Mouse (Mus musculus) inflammation-experienced regulatory T-cells (primary cell): Measurements from ENCODE around the gene Zfp36l2. TPM values are rescaled to one million over a fixed set of nuclear protein-coding genes. Genes with fewer than 3 reads are reported as not detected.

Source experiments
- polyA plus RNA-seq, 2 experiments: library from polyadenylated mRNA; unstranded; fragments of 100-300 nt; shearing (Covaris generic); gene quantifications; one replicate each; pipeline ENCODE4 v1.2.1; 2017

Zfp36l2 gene
- 100 to 1,000 TPM; 262 to 278 TPM for polyA plus RNA-seq

GRCm38 (mm10) chr17:84187727-84188373 is at the start of gene Zfp36l2:
Gene Zfp36l2, minus strand, starts transcription at chr17:84187947.

